Mouse (Mus musculus): ENCODE results near the gene Gm11562.

DNA sequence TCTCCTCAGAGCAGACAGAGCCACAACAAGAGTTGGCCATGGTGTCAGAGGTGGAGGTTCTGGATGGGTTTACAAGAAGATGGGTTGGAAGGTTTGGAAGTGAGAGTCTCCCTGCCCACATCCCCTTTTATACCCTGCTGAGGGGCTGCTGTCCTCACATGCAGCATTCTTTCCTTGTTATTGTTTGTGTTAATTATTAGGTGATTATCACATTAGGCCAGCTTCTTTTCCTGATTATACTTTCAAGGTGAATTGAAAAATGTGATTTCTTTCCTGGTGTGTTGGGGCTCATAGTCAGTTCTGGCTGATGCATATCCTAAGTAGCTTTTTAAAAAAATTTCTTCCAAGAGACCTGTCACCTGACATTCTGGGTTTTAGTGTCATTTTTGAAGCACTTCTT lies 45.6 kb upstream of the Gm11562 start, which contains the start of gene Krtap4-6:
- TF ChIP-seq POLR2A (IDR thresholded peaks at IDR 0.05; ENCODE audit: control insufficient read depth, extremely low read depth, insufficient read depth, low read length, poor library complexity) (no peak), CTCF (IDR thresholded peaks at IDR 0.05; ENCODE audit: borderline replicate concordance, control insufficient read depth, extremely low read depth, insufficient read depth, low read length, poor library complexity) (no peak)

Measured in thymus, adult 2 months (tissue).